Mouse (Mus musculus) MEL (cell line): ENCODE measurements at regions not wholly inside any gene's neighbourhood (a gene's known extent, or its start where the extent isn't known, plus 50 kb on each side); places are given as distances from the start of the nearest gene placed in this dataset.

Source experiments
- DNase-seq: peaks from one replicate; pipeline ENCODE4 v3.0.0; 2011; ENCODE audit warnings: low read depth, low spot score
- H3K27ac ChIP-seq: 2 replicates; pipeline ENCODE4 v1.5.1; 2012; ENCODE audit warnings: low read depth, mild to moderate bottlenecking, control low read depth, low read length, moderate library complexity; ENCODE audit not compliant: control insufficient read depth
- H3K27me3 ChIP-seq, 2 experiments: fragments of 150-350 bp in 1 of 2; sonication (generic) in 1 of 2; 2 replicates each; pipeline ENCODE4 v1.6.1; 2012; ENCODE audit warnings: low read length in 2 of 2, mild to moderate bottlenecking in 2 of 2, improper control_type of control experiment in 1 of 2, moderate library complexity in 1 of 2; ENCODE audit not compliant: insufficient read depth in 2 of 2, control insufficient read depth in 1 of 2
- H3K36me3 ChIP-seq, 2 experiments: 2 replicates each; pipeline ENCODE4 v1.6.1; 2012 to 2014; ENCODE audit warnings: low read length in 2 of 2, improper control_type of control experiment in 1 of 2, inconsistent platforms in 1 of 2, mild to moderate bottlenecking in 1 of 2; ENCODE audit not compliant: insufficient read depth in 2 of 2, control insufficient read depth in 1 of 2
- H3K4me1 ChIP-seq, 2 experiments: fragments of 150-350 bp in 1 of 2; sonication (generic) in 1 of 2; 2 replicates each; pipeline ENCODE4 v1.6.1; 2012; ENCODE audit warnings: low read length in 2 of 2, improper control_type of control experiment in 1 of 2, mild to moderate bottlenecking in 1 of 2; ENCODE audit not compliant: insufficient read depth in 2 of 2, control insufficient read depth in 1 of 2
- H3K4me3 ChIP-seq, 2 experiments: fragments of 150-350 bp in 1 of 2; sonication (generic) in 1 of 2; 2 replicates each; pipeline ENCODE4 v1.5.1; 2012; ENCODE audit warnings: low read depth in 2 of 2, low read length in 2 of 2, mild to moderate bottlenecking in 2 of 2, moderate library complexity in 2 of 2, control low read depth in 1 of 2, improper control_type of control experiment in 1 of 2; ENCODE audit not compliant: control insufficient read depth in 1 of 2, insufficient read depth in 1 of 2
- H3K79me2 ChIP-seq: 2 replicates; pipeline ENCODE4 v1.6.1; 2012; ENCODE audit warnings: mild to moderate bottlenecking, low read length, moderate library complexity; ENCODE audit not compliant: control insufficient read depth, poor library complexity, insufficient read depth
- H3K9ac ChIP-seq: 2 replicates; pipeline ENCODE4 v1.6.1; 2012; ENCODE audit warnings: low read depth, mild to moderate bottlenecking, control low read depth, low read length, moderate library complexity; ENCODE audit not compliant: control insufficient read depth, poor library complexity, severe bottlenecking
- H3K9me3 ChIP-seq: fragments of 150-350 bp; sonication (generic); replicated peaks from 2 replicates; pipeline ENCODE4 v1.6.1; 2012; ENCODE audit warnings: mild to moderate bottlenecking, low read length, improper control_type of control experiment, moderate library complexity; ENCODE audit not compliant: insufficient read depth
- ELF1 ChIP-seq: IDR thresholded peaks from 2 replicates; pipeline ENCODE4 v1.6.1; 2014; ENCODE audit warnings: low read depth, mild to moderate bottlenecking, inconsistent platforms, low read length, improper control_type of control experiment, moderate library complexity
- EP300 ChIP-seq, 2 experiments: IDR thresholded peaks; 2 replicates each; pipeline ENCODE4 v1.6.1; 2011; ENCODE audit warnings: improper control_type of control experiment in 2 of 2, low read length in 2 of 2, low read depth in 1 of 2, mild to moderate bottlenecking in 1 of 2
- ETS1 ChIP-seq: IDR thresholded peaks from 2 replicates; pipeline ENCODE4 v1.6.1; 2012; ENCODE audit warnings: low read depth, mild to moderate bottlenecking, inconsistent platforms, low read length, improper control_type of control experiment, moderate library complexity
- GABPA ChIP-seq: IDR thresholded peaks from 2 replicates; pipeline ENCODE4 v1.6.1; 2012; ENCODE audit warnings: low read depth, mild to moderate bottlenecking, inconsistent platforms, low read length, improper control_type of control experiment, moderate library complexity
- GATA1 ChIP-seq: IDR thresholded peaks from 2 replicates; pipeline ENCODE4 v1.6.1; 2011; ENCODE audit warnings: low read depth, low read length, improper control_type of control experiment
- HCFC1 ChIP-seq: IDR thresholded peaks from 2 replicates; pipeline ENCODE4 v1.6.1; 2012; ENCODE audit warnings: low read depth, mild to moderate bottlenecking, inconsistent platforms, low read length, improper control_type of control experiment, moderate library complexity
- JUND ChIP-seq: IDR thresholded peaks from 2 replicates; pipeline ENCODE4 v1.6.1; 2011; ENCODE audit warnings: low read depth, mild to moderate bottlenecking, improper control_type of control experiment, low read length
- MAX ChIP-seq: IDR thresholded peaks from 2 replicates; pipeline ENCODE4 v1.6.1; 2011; ENCODE audit warnings: low read length, improper control_type of control experiment
- MEF2A ChIP-seq: IDR thresholded peaks from 2 replicates; pipeline ENCODE4 v1.6.1; 2014; ENCODE audit warnings: low read depth, mild to moderate bottlenecking, inconsistent platforms, low read length, improper control_type of control experiment; ENCODE audit not compliant: poor library complexity, insufficient replicate concordance, severe bottlenecking; ENCODE audit errors: extremely low read depth
- MXI1 ChIP-seq: IDR thresholded peaks from 2 replicates; pipeline ENCODE4 v1.6.1; 2011; ENCODE audit warnings: mild to moderate bottlenecking, low read depth, low read length, improper control_type of control experiment
- MYB ChIP-seq: IDR thresholded peaks from 2 replicates; pipeline ENCODE4 v1.6.1; 2011; ENCODE audit warnings: mild to moderate bottlenecking, low read depth, low read length, improper control_type of control experiment
- MYC ChIP-seq: IDR thresholded peaks from 2 replicates; pipeline ENCODE4 v1.6.1; 2011; ENCODE audit warnings: low read depth, mild to moderate bottlenecking, low read length, improper control_type of control experiment, moderate library complexity
- NELFE ChIP-seq: IDR thresholded peaks from 2 replicates; pipeline ENCODE4 v1.6.1; 2011; ENCODE audit warnings: low read depth, low read length, improper control_type of control experiment
- POLR2AphosphoS5 ChIP-seq: IDR thresholded peaks from 2 replicates; pipeline ENCODE4 v1.6.1; 2012; ENCODE audit warnings: low read depth, borderline replicate concordance, mild to moderate bottlenecking, inconsistent platforms, low read length, moderate library complexity, mixed read lengths
- RCOR1 ChIP-seq: IDR thresholded peaks from 2 replicates; pipeline ENCODE4 v1.6.1; 2012; ENCODE audit warnings: low read depth, mild to moderate bottlenecking, inconsistent platforms, low read length, improper control_type of control experiment
- SIN3A ChIP-seq: IDR thresholded peaks from 2 replicates; pipeline ENCODE4 v1.6.1; 2012; ENCODE audit warnings: low read length, improper control_type of control experiment, inconsistent platforms
- TAL1 ChIP-seq: IDR thresholded peaks from 2 replicates; pipeline ENCODE4 v1.6.1; 2012; ENCODE audit warnings: mild to moderate bottlenecking, inconsistent platforms, low read length, moderate library complexity, mixed read lengths
- TBP ChIP-seq: IDR thresholded peaks from 2 replicates; pipeline ENCODE4 v1.8.0; 2011; ENCODE audit warnings: low read depth, low read length, improper control_type of control experiment
- USF2 ChIP-seq, 2 experiments: IDR thresholded peaks; 2 replicates each; pipeline ENCODE4 v1.6.1; 2011 to 2012; ENCODE audit warnings: improper control_type of control experiment in 2 of 2, low read length in 2 of 2, borderline replicate concordance in 1 of 2, inconsistent platforms in 1 of 2, low read depth in 1 of 2, mild to moderate bottlenecking in 1 of 2; ENCODE audit not compliant: insufficient read depth in 1 of 2
- ZC3H11A ChIP-seq: IDR thresholded peaks from 2 replicates; pipeline ENCODE4 v1.6.1; 2012; ENCODE audit warnings: low read depth, mild to moderate bottlenecking, inconsistent platforms, low read length, improper control_type of control experiment
- ZKSCAN1 ChIP-seq: IDR thresholded peaks from 2 replicates; pipeline ENCODE4 v1.6.1; 2012; ENCODE audit warnings: low read depth, mild to moderate bottlenecking, inconsistent platforms, low read length, improper control_type of control experiment, moderate library complexity

DNA sequence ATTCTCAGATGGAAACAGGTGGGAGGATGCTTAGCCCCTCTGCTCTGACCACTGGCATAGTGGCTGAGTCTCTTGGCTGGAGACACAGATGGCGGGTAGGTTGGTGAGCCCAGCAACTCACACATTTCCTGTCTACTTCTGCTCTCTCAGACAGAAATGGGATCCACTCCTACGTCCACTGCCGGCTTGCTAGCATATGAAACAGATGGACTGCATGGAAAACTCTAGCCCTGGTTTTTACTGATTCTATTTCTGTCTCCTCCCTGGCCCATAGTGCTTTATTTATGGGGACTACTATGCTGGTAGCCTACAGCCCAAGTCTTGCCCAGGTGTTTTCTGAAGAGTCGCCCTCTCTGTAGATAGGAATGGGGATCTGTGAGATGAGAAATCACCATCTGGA is 88.9 kb downstream of the Neurod6 start:
- Histone ChIP-seq H3K79me2 (no peaks in the 10 kb centered on the region), H3K9me3 (no peaks in the 10 kb centered on the region), H3K9ac (no peak overlapping the region), H3K27ac (no peak overlapping the region), H3K27me3 (no peaks in the 10 kb centered on the region), H3K36me3 (no peaks in the 10 kb centered on the region)
- no peak for DNase-seq
- no peak for TF ChIP-seq MYB
- TF ChIP-seq RCOR1: no peak
- TF ChIP-seq GABPA: no peak
- TF ChIP-seq GATA1: no peak
- no peak for TF ChIP-seq SIN3A
- TF ChIP-seq TAL1: no peak
- TF ChIP-seq, all 39 proteins: peak for 0
- H3K4me3 ChIP-seq: no peak overlapping the region
- no peaks in the 10 kb centered on the region for H3K4me1 ChIP-seq

- Histone ChIP-seq H3K36me3 (no peaks in the 10 kb centered on the region), H3K4me1 (no peaks in the 10 kb centered on the region), H3K27ac (no peak overlapping the region), H3K4me3 (no peak overlapping the region), H3K79me2 (no peaks in the 10 kb centered on the region), H3K27me3 (no peaks in the 10 kb centered on the region), H3K9me3 (no peaks in the 10 kb centered on the region), H3K9ac (no peak overlapping the region)
- DNase-seq: no peak
- TF ChIP-seq ZKSCAN1 (no peak), MYC (no peak), MEF2A (no peak), EP300 (IDR thresholded peaks at IDR 0.05; ENCODE audit: low read depth in 1 of 2, low read length in 2 of 2) (no peak), JUND (no peak), MXI1 (no peak), MYB (no peak), HCFC1 (no peak), NELFE (no peak), ELF1 (no peak), USF2 (IDR thresholded peaks at IDR 0.05; ENCODE audit: borderline replicate concordance in 1 of 2, insufficient read depth in 1 of 2, low read depth in 1 of 2, low read length in 2 of 2) (no peak), ZC3H11A (no peak), GATA1 (no peak), TBP (no peak), ETS1 (no peak), MAX (no peak), POLR2AphosphoS5 (no peak)
Measured at GRCm38 (mm10) chr6:55581106-55581505, 100.0 kb downstream of the Neurod6 start.
